Mouse (Mus musculus): ENCODE data around the gene Aoc3. TPM values are rescaled to one million over a fixed set of nuclear protein-coding genes. Genes with fewer than 3 reads are reported as not detected.

The Aoc3 gene
- polyA plus RNA-seq, 1 experiment: 0.02 TPM

GRCm38 (mm10) chr11:101334023-101334422 is 3.6 kb downstream of the Aoc3 start:
- Histone ChIP-seq H3K4me2 (ENCODE audit: low read depth) (no peak overlapping the region), H3K36me3 (ENCODE audit: control insufficient read depth, insufficient read depth) (no peaks in the 10 kb centered on the region), H3K27me3 (ENCODE audit: control insufficient read depth, insufficient read depth, insufficient read length) (no peaks in the 10 kb centered on the region), H3K79me2 (ENCODE audit: control insufficient read depth, insufficient read depth) (no peaks in the 10 kb centered on the region), H3K4me3 (no peak overlapping the region), H3ac (ENCODE audit: control insufficient read depth, insufficient read length) (no peak overlapping the region)
- TF ChIP-seq MAX (IDR thresholded peaks at IDR 0.05; ENCODE audit: low read depth): no peak

DNA sequence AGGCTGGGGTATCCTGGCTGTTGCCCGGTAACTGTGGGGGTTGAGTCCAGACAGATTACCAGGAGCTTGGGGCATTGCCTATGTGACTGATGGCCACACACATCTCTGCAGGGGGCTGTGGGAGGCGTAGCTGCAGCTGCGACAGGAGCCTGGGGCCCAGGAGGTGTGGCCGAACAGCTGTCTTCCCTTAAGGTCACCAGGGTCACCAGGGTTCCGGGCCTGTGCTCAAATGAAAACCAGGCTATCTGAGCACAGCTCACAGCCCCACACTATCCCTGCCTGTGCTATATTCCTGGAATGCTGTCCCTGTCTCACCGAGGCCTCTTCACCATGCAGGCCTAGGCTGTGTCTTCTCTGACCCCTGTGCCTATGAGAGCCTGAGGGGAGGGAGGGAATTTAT is 4.1 kb downstream of the Aoc3 start:
- H3K36me3 ChIP-seq (ENCODE audit: control insufficient read depth, insufficient read depth): no peaks in the 10 kb centered on the region
- no peak overlapping the region for H3K4me2 ChIP-seq (ENCODE audit: low read depth)
- no peak overlapping the region for H3K4me3 ChIP-seq
- no peaks in the 10 kb centered on the region for H3K27me3 ChIP-seq (ENCODE audit: control insufficient read depth, insufficient read depth, insufficient read length)
- no peak overlapping the region for H3ac ChIP-seq (ENCODE audit: control insufficient read depth, insufficient read length)
- peak in 1 of 3 experiments; percentile 64 for TF ChIP-seq MYOD1 (IDR thresholded peaks at IDR 0.05; ENCODE audit: control insufficient read depth in 1 of 3, insufficient read length in 2 of 3, low read depth in 2 of 3)
- TF ChIP-seq REST (IDR thresholded peaks at IDR 0.05; ENCODE audit: insufficient read depth, insufficient read length): no peak
- peak in 2 of 3 experiments; percentile 53 to 55 for TF ChIP-seq MYOG (IDR thresholded peaks at IDR 0.05; ENCODE audit: control insufficient read depth in 1 of 3, insufficient read depth in 1 of 3, insufficient read length in 2 of 3, low read depth in 2 of 3)
- H3K79me2 ChIP-seq (ENCODE audit: control insufficient read depth, insufficient read depth): no peaks in the 10 kb centered on the region

GRCm38 (mm10) chr11:101335685-101336084 is 5.3 kb downstream of the Aoc3 start:
- H3ac ChIP-seq (ENCODE audit: control insufficient read depth, insufficient read length): no peak overlapping the region
- no peaks in the 10 kb centered on the region for H3K36me3 ChIP-seq (ENCODE audit: control insufficient read depth, insufficient read depth)
- no peaks in the 10 kb centered on the region for H3K79me2 ChIP-seq (ENCODE audit: control insufficient read depth, insufficient read depth)
- no peaks in the 10 kb centered on the region for H3K27me3 ChIP-seq (ENCODE audit: control insufficient read depth, insufficient read depth, insufficient read length)
- H3K4me2 ChIP-seq (ENCODE audit: low read depth): no peak overlapping the region
- TF ChIP-seq USF1 (IDR thresholded peaks at IDR 0.05; ENCODE audit: low read depth) (no peak), TCF3 (IDR thresholded peaks at IDR 0.05; ENCODE audit: insufficient read length, low read depth) (no peak), POLR2AphosphoS2 (IDR thresholded peaks at IDR 0.05; ENCODE audit: insufficient read length, low read depth) (no peak), MAX (IDR thresholded peaks at IDR 0.05; ENCODE audit: low read depth) (no peak), E2F4 (IDR thresholded peaks at IDR 0.05; ENCODE audit: insufficient read depth) (no peak), SRF (IDR thresholded peaks at IDR 0.05; ENCODE audit: control insufficient read depth, insufficient read length, low read depth) (no peak), CEBPB (IDR thresholded peaks at IDR 0.05; ENCODE audit: insufficient read depth, poor library complexity, severe bottlenecking) (no peak), MYOD1 (IDR thresholded peaks at IDR 0.05; ENCODE audit: control insufficient read depth in 1 of 3, insufficient read length in 2 of 3, low read depth in 2 of 3) (no peak), MYOG (IDR thresholded peaks at IDR 0.05; ENCODE audit: control insufficient read depth in 1 of 3, insufficient read depth in 1 of 3, insufficient read length in 2 of 3, low read depth in 2 of 3) (no peak), REST (IDR thresholded peaks at IDR 0.05; ENCODE audit: insufficient read depth, insufficient read length) (no peak), TCF12 (IDR thresholded peaks at IDR 0.05; ENCODE audit: insufficient read depth, poor library complexity, severe bottlenecking) (no peak), POLR2A (IDR thresholded peaks at IDR 0.05; ENCODE audit: insufficient read length, low read depth) (no peak)
- H3K4me3 ChIP-seq: no peak overlapping the region

GRCm38 (mm10) chr11:101338123-101338760 is 7.8 kb downstream of the Aoc3 start:
- Histone ChIP-seq H3K36me3 (ENCODE audit: control insufficient read depth, insufficient read depth) (no peaks in the 10 kb centered on the region), H3K27me3 (ENCODE audit: control insufficient read depth, insufficient read depth, insufficient read length) (no peaks in the 10 kb centered on the region), H3K4me3 (peak overlapping the region; percentile 13), H3K4me2 (ENCODE audit: low read depth) (peak overlapping the region; percentile 93), H3ac (ENCODE audit: control insufficient read depth, insufficient read length) (no peak overlapping the region), H3K79me2 (ENCODE audit: control insufficient read depth, insufficient read depth) (no peaks in the 10 kb centered on the region)
- no peak for TF ChIP-seq TCF12 (IDR thresholded peaks at IDR 0.05; ENCODE audit: insufficient read depth, poor library complexity, severe bottlenecking)
- TF ChIP-seq TCF3 (IDR thresholded peaks at IDR 0.05; ENCODE audit: insufficient read length, low read depth): no peak
- no peak for TF ChIP-seq USF1 (IDR thresholded peaks at IDR 0.05; ENCODE audit: low read depth)
- TF ChIP-seq CEBPB (IDR thresholded peaks at IDR 0.05; ENCODE audit: insufficient read depth, poor library complexity, severe bottlenecking): no peak
- no peak for TF ChIP-seq E2F4 (IDR thresholded peaks at IDR 0.05; ENCODE audit: insufficient read depth)
- no peak for TF ChIP-seq POLR2A (IDR thresholded peaks at IDR 0.05; ENCODE audit: insufficient read length, low read depth)
- no peak for TF ChIP-seq MYOD1 (IDR thresholded peaks at IDR 0.05; ENCODE audit: control insufficient read depth in 1 of 3, insufficient read length in 2 of 3, low read depth in 2 of 3)

GRCm38 (mm10) chr11:101347083-101347775 is 16.8 kb downstream of the Aoc3 start:
- no peak overlapping the region for H3K4me3 ChIP-seq
- TF ChIP-seq MYOD1 (IDR thresholded peaks at IDR 0.05; ENCODE audit: control insufficient read depth in 1 of 3, insufficient read length in 2 of 3, low read depth in 2 of 3): no peak
- no peak for TF ChIP-seq SRF (IDR thresholded peaks at IDR 0.05; ENCODE audit: control insufficient read depth, insufficient read length, low read depth)
- TF ChIP-seq POLR2AphosphoS2 (IDR thresholded peaks at IDR 0.05; ENCODE audit: insufficient read length, low read depth): no peak
- no peak for TF ChIP-seq CEBPB (IDR thresholded peaks at IDR 0.05; ENCODE audit: insufficient read depth, poor library complexity, severe bottlenecking)
- TF ChIP-seq TCF3 (IDR thresholded peaks at IDR 0.05; ENCODE audit: insufficient read length, low read depth): no peak
- no peak for TF ChIP-seq REST (IDR thresholded peaks at IDR 0.05; ENCODE audit: insufficient read depth, insufficient read length)
- TF ChIP-seq USF1 (IDR thresholded peaks at IDR 0.05; ENCODE audit: low read depth): no peak
- TF ChIP-seq E2F4 (IDR thresholded peaks at IDR 0.05; ENCODE audit: insufficient read depth): no peak
- TF ChIP-seq MAX (IDR thresholded peaks at IDR 0.05; ENCODE audit: low read depth): no peak
- no peak for TF ChIP-seq POLR2A (IDR thresholded peaks at IDR 0.05; ENCODE audit: insufficient read length, low read depth)
- no peak for TF ChIP-seq MYOG (IDR thresholded peaks at IDR 0.05; ENCODE audit: control insufficient read depth in 1 of 3, insufficient read depth in 1 of 3, insufficient read length in 2 of 3, low read depth in 2 of 3)
- TF ChIP-seq TCF12 (IDR thresholded peaks at IDR 0.05; ENCODE audit: insufficient read depth, poor library complexity, severe bottlenecking): no peak
- no peak overlapping the region for H3ac ChIP-seq (ENCODE audit: control insufficient read depth, insufficient read length)
- H3K4me2 ChIP-seq (ENCODE audit: low read depth): no peak overlapping the region
- H3K79me2 ChIP-seq (ENCODE audit: control insufficient read depth, insufficient read depth): no peaks in the 10 kb centered on the region
- no peaks in the 10 kb centered on the region for H3K36me3 ChIP-seq (ENCODE audit: control insufficient read depth, insufficient read depth)
- peaks cover 20% of the 10 kb centered on the region for H3K27me3 ChIP-seq (ENCODE audit: control insufficient read depth, insufficient read depth, insufficient read length)

Measured in myocyte (in vitro differentiated cells).